In the genomic region with DNA sequence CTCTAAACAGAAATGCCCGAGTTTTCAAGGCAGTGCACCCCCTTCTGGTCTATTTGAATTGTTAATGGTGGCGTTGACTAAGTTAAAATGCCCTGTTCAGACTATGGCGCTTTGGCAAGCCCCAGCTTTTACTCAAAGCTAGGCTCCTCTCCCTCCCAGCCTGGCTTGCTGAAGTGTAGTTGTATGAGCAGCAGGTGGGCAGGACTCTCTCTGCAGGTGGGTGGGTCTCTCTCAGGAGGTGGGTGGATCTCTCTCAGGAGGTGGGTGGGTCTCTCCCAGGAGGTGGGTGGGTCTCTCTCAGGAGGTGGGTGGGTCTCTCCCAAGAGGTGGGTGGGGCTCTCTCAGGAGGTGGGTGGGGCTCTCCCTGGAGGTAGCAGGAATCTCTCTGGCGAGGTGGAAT, we compare ENCODE assay signal across 17 mouse cellular contexts. TPM values are rescaled to one million over a fixed set of nuclear protein-coding genes. Genes with fewer than 3 reads are reported as not detected.
"Had no signal": no experiment of that assay in that cellular context is flagged by ENCODE, and none has a peak within 500 bp of the region (broad histone marks: within the 10 kb centered on the region; RNA-seq: fewer than 3 reads in every experiment).

No protein-coding gene starts in this region.

- DNase-seq: kidney, postnatal 25 days; lung, adult 2 months; lung, postnatal 36 days; midbrain, embryonic 14.5 days; right cerebral cortex, adult 18-20 months; spleen, adult 18-20 months; thymus, postnatal 4 days had no signal

- H3K4me3 ChIP-seq: kidney, embryonic 15.5 days; left cerebral cortex, adult 2 months; limb, embryonic 10.5 days; liver, embryonic 15.5 days; myocyte; neural tube, embryonic 15.5 days; stomach, embryonic 15.5 days had no signal

- ATAC-seq: lung, postnatal 0 days had no signal

- H3K9me3 ChIP-seq: kidney, embryonic 15.5 days; limb, embryonic 10.5 days; liver, embryonic 15.5 days; neural tube, embryonic 15.5 days; stomach, embryonic 15.5 days had no signal

- H3K36me3 ChIP-seq: kidney, embryonic 15.5 days; limb, embryonic 10.5 days; liver, embryonic 15.5 days; neural tube, embryonic 15.5 days; stomach, embryonic 15.5 days had no signal

- H3K4me2 ChIP-seq: kidney, embryonic 15.5 days; liver, embryonic 11.5 days; liver, embryonic 15.5 days; neural tube, embryonic 15.5 days; stomach, embryonic 15.5 days had no signal

- H3K4me1 ChIP-seq: kidney, embryonic 15.5 days; limb, embryonic 10.5 days; liver, embryonic 15.5 days; neural tube, embryonic 15.5 days; stomach, embryonic 15.5 days had no signal

- H3K27me3 ChIP-seq: kidney, embryonic 15.5 days; liver, embryonic 15.5 days; neural tube, embryonic 15.5 days; stomach, embryonic 15.5 days had no signal

- H3K27ac ChIP-seq: kidney, embryonic 15.5 days; left cerebral cortex, adult 2 months; limb, embryonic 10.5 days; liver, embryonic 15.5 days; neural tube, embryonic 15.5 days; stomach, embryonic 15.5 days had no signal

- H3K9ac ChIP-seq: kidney, embryonic 15.5 days; liver, embryonic 15.5 days; neural tube, embryonic 15.5 days; stomach, embryonic 15.5 days had no signal

RNA-seq across cellular contexts. Expression of gene Dpp6, which starts 24.1 kb away (rescaled TPM):
- total RNA-seq: megakaryocyte progenitor cell, adult 5-6 weeks had no signal
